Mouse (Mus musculus) limb, embryonic 13.5 days (tissue): Measurements from ENCODE around the gene Olfr763. TPM values are rescaled to one million over a fixed set of nuclear protein-coding genes. Genes with fewer than 3 reads are reported as not detected.
"Not testable (repeated sequence)": the region's sequence is repeated elsewhere in the genome, so short reads cannot be mapped to it uniquely, and the experiment has no call there.

Experiments
- ATAC-seq: fragments of 200-750 bp; cut with Nextera tagmentation; 2 replicates; pipeline ENCODE4 v1.8.0; 2017; ENCODE audit warnings: low read depth, moderate number of reproducible peaks, moderate TSS enrichment; ENCODE audit not compliant: low FRiP score
- H3K27ac ChIP-seq: fragments of 300-500 bp; sonication (generic); 2 replicates; pipeline ENCODE4 v1.5.1; 2015; ENCODE audit warnings: inconsistent platforms, mild to moderate bottlenecking, moderate library complexity
- H3K27me3 ChIP-seq: fragments of 300-500 bp; sonication (generic); 2 replicates; pipeline ENCODE4 v1.6.1; 2015; ENCODE audit warnings: mild to moderate bottlenecking, inconsistent platforms
- H3K36me3 ChIP-seq: fragments of 300-500 bp; sonication (generic); 2 replicates; pipeline ENCODE4 v1.6.1; 2015; ENCODE audit warnings: inconsistent platforms, mild to moderate bottlenecking, moderate library complexity
- H3K4me1 ChIP-seq: fragments of 300-500 bp; sonication (generic); 2 replicates; pipeline ENCODE4 v1.6.1; 2015; ENCODE audit warnings: inconsistent platforms
- H3K4me2 ChIP-seq: fragments of 300-500 bp; sonication (generic); replicated peaks from 2 replicates; pipeline ENCODE4 v1.6.1; 2015; ENCODE audit warnings: inconsistent platforms, mild to moderate bottlenecking, moderate library complexity
- H3K4me3 ChIP-seq: fragments of 300-500 bp; sonication (generic); 2 replicates; pipeline ENCODE4 v1.5.1; 2015; ENCODE audit warnings: moderate library complexity, mild to moderate bottlenecking, inconsistent platforms
- H3K9ac ChIP-seq: fragments of 300-500 bp; sonication (generic); 2 replicates; pipeline ENCODE4 v1.6.1; 2015; ENCODE audit warnings: mild to moderate bottlenecking, inconsistent platforms
- H3K9me3 ChIP-seq: fragments of 300-500 bp; sonication (generic); 2 replicates; pipeline ENCODE4 v1.6.1; 2016; ENCODE audit warnings: inconsistent platforms
- WGBS: fragments of 180-500 bp; shearing (Covaris S2); methylation state at CpG from one replicate; pipeline ENCODE4 v1.1.7; 2015; 5-methylcytosine and 5-hydroxymethylcytosine counted together
- polyA plus RNA-seq: library from polyadenylated mRNA; unstranded; fragments of >200 nt; fragmentation: Nextera tagmentation; extraction: Ambion mirVana; gene quantifications from 2 replicates; pipeline ENCODE4 v1.2.1, GENCODE M21; 2015

Gene Olfr763
- polyA plus RNA-seq, 1 experiment from 2014 or later, result not detected

DNA sequence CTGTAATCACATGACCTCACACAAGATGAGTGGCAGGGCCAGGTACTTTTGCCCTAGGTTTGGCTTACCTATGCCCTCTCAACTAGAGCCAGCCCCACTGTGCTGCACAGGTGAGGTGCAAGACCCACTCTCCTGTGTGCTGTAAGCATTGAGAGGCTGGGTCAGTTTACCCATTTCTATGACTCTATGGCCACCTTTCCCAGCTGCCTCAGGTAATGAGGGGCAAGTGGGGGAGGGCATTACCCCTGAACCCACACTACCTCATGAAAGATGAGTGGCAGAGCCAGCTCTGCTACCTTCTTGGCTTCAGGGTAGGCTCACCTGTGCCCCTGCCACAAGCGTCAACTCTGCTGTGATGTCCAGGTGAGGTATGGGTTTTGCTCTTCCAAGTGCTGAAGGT lies 14.8 kb upstream of the Olfr763 start:
- Histone ChIP-seq H3K4me1 (no peaks in the 10 kb centered on the region), H3K27ac (no peak overlapping the region), H3K4me2 (no peak overlapping the region), H3K36me3 (no peaks in the 10 kb centered on the region), H3K4me3 (no peak overlapping the region), H3K27me3 (no peaks in the 10 kb centered on the region), H3K9ac (no peak overlapping the region), H3K9me3 (no peaks in the 10 kb centered on the region)
- ATAC-seq, result no peak
- 91% methylated on average over 1 of the region's 1 CpGs for WGBS

- no peak for ATAC-seq
- H3K4me3 ChIP-seq, result no peak overlapping the region
- H3K27me3 ChIP-seq, result no peaks in the 10 kb centered on the region
- no peak overlapping the region for H3K27ac ChIP-seq
- H3K36me3 ChIP-seq, result no peaks in the 10 kb centered on the region
- WGBS, result 76% methylated on average over 4 of the region's 4 CpGs
- H3K4me2 ChIP-seq, result no peak overlapping the region
- H3K9ac ChIP-seq, result no peak overlapping the region
- no peaks in the 10 kb centered on the region for H3K9me3 ChIP-seq
- H3K4me1 ChIP-seq, result no peaks in the 10 kb centered on the region
Observed at GRCm38 (mm10) chr10:128996523-128997040, 14.0 kb upstream of the Olfr763 start.

DNA sequence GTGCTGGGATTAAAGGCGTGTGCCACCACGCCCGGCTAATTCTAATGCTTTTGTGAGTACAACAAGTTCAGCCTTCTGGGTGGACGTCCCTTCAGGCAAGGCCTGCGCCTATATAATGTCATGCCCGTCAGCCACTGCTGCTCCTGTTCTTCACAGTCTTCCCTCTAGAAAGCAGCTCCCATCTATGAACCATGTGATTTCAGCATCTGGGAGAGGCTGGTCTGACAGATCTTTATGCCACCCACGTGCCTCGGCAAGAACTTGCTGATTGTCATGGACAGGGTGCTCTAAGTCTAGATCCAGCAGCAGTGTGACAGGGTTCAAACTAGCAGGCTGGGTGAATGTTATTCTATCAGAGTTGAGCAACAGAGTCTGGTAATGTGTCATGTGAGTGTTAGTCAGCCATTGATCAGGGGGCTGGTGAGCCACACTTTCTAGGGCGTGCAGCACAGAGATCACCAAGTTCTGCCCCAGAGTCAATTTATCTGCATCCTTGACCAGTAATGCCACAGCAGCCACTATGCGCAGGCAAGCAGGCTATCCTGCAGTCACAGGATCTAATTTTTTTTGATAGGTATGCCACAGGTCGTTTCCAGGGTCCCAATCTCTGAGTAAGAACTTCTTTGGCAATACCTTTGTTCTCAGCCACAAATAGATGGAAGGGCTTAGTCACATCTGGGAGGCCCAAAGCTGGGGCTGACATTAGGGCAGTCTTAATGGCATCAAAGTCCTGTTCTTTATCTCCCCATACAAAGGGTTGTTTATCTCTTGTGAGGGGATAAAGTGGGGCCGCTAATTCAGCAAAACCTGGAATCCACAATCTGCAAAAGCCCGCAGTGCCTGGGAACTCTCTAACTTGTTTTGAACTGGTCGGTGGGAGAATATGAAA lies 6.3 kb upstream of the Olfr763 start:
- 78% methylated on average over 14 of the region's 14 CpGs for WGBS
- Histone ChIP-seq H3K4me3 (no peak overlapping the region), H3K4me1 (no peaks in the 10 kb centered on the region), H3K4me2 (no peak overlapping the region), H3K9me3 (peaks cover 8% of the 10 kb centered on the region; the same call in 1 of the 2 replicates), H3K36me3 (no peaks in the 10 kb centered on the region), H3K9ac (no peak overlapping the region), H3K27ac (no peak overlapping the region), H3K27me3 (no peaks in the 10 kb centered on the region)
- ATAC-seq, result no peak

DNA sequence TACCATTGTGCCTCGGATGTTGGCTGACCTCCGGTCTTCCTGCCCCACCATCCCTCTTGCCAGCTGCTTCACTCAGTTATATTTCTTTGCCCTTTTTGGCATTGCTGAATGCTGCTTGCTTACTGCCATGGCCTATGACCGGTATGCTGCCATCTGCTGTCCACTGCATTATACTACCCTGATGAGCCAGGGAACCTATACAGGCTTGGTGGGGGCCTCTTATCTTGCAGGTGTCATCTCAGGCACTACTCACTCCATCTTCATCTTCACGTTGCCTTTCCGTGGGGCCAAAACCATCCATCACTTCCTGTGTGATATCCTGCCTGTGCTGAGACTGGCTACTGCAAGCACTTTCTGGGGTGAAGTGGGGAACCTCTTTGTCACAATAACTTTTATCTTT lies 920 bp downstream of the Olfr763 start:
- H3K36me3 ChIP-seq, H3K27ac ChIP-seq, H3K27me3 ChIP-seq, H3K4me1 ChIP-seq, H3K9me3 ChIP-seq, H3K9ac ChIP-seq, ATAC-seq, H3K4me3 ChIP-seq, H3K4me2 ChIP-seq: not testable (repeated sequence)
- 81% methylated on average over 2 of the region's 5 CpGs for WGBS

DNA sequence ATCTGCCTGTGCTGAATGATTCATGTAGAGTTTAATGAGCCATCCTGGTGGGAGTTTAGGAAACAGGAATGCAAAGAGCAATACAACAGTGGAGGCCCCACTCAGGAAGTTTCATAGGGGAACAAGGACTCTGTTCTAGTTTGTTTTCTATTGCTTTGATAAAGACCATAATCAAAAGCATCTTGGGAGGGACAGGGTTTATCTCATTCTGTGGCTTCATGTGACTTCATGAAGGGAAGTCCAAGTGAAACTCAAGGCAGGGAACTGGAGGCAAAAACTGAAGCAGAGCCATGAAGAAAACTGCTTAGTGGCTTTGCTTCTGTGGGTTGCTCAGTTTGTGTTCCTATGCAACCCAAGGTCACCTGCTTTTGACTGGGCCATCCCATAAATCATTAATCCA lies 3.9 kb downstream of the Olfr763 start:
- H3K27ac ChIP-seq, result no peak overlapping the region
- no peaks in the 10 kb centered on the region for H3K36me3 ChIP-seq
- no peaks in the 10 kb centered on the region for H3K9me3 ChIP-seq
- H3K27me3 ChIP-seq, result no peaks in the 10 kb centered on the region
- no peaks in the 10 kb centered on the region for H3K4me1 ChIP-seq
- H3K9ac ChIP-seq, result no peak overlapping the region
- ATAC-seq, result no peak
- no peak overlapping the region for H3K4me3 ChIP-seq
- no peak overlapping the region for H3K4me2 ChIP-seq

- Histone ChIP-seq H3K9ac (no peak overlapping the region), H3K27me3 (no peaks in the 10 kb centered on the region), H3K4me2 (no peak overlapping the region), H3K4me1 (no peaks in the 10 kb centered on the region), H3K27ac (no peak overlapping the region), H3K4me3 (no peak overlapping the region), H3K9me3 (no peaks in the 10 kb centered on the region), H3K36me3 (no peaks in the 10 kb centered on the region)
- no peak; the same call in 1 of the 2 replicates for ATAC-seq
Observed at GRCm38 (mm10) chr10:129023319-129023718, 12.7 kb downstream of the Olfr763 start.

DNA sequence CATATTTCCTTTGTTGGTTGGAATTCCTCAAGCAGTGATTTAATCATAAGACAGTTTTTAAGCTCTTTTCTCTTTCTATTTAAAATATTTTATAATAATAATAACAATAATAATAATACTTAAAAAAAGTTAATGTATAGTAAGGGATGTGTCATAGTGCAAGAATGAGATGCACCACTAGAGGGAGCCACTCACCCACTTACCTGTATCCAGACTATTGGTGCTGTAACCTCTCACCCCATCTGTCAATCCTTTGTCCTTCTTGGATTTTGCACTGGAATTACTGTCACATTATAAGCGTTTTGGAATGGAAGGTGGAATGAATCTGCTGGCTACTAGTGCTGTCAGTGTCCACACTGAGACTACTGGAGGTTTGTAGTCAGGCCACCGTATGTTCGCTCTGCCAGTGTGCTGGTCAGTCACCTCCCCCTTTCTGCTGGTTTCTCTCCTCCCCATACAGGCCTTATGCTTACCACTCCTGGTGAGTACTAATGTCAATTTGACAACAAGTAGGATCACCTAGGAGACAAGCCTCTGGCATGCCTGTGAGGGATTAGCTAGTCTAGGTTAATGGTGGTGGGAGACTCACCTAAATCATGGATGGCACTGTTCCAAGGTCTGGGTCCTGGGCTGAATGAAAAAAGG lies 15.5 kb downstream of the Olfr763 start:
- H3K36me3 ChIP-seq, result no peaks in the 10 kb centered on the region
- no peak overlapping the region for H3K4me3 ChIP-seq
- peak; percentile 54; the same call in 1 of the 2 replicates for ATAC-seq
- no peak overlapping the region for H3K4me2 ChIP-seq
- no peaks in the 10 kb centered on the region for H3K4me1 ChIP-seq
- no peak overlapping the region for H3K27ac ChIP-seq
- H3K27me3 ChIP-seq, result no peaks in the 10 kb centered on the region
- 55% methylated on average over 3 of the region's 3 CpGs for WGBS
- H3K9ac ChIP-seq, result no peak overlapping the region
- H3K9me3 ChIP-seq, result no peaks in the 10 kb centered on the region

- Histone ChIP-seq H3K36me3 (no peaks in the 10 kb centered on the region), H3K4me3 (no peak overlapping the region), H3K4me1 (no peaks in the 10 kb centered on the region), H3K4me2 (no peak overlapping the region), H3K27me3 (no peaks in the 10 kb centered on the region), H3K9me3 (no peaks in the 10 kb centered on the region), H3K9ac (no peak overlapping the region), H3K27ac (no peak overlapping the region)
- WGBS, result 72% methylated on average over 2 of the region's 2 CpGs
- no peak for ATAC-seq
Observed at GRCm38 (mm10) chr10:129028343-129028742, 17.8 kb downstream of the Olfr763 start.

DNA sequence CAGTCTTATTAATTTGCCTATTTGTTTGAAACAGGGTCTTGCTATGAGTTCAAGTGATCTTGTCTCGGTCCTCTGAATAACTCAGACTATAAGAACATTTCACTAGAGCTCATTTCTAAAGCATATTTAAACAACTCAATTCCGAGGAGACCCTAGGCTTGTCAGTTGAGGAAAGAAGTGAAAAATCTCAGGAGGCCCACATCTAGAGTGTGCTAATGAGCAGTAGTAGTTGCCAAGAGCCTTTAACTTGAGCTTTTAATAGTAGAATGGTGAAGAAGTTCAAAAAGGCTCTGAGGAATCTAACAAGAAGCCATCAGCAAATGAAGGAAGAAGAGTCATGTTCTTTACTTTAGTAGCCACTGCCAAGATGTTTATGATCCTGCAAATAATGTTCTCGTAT lies 29.2 kb downstream of the Olfr763 start, which contains the start of gene Olfr764-ps1:
Gene Olfr764-ps1 (minus strand): TSS at position 101 of the 400 bp plus-strand sequence.
- 77% methylated on average over 3 of the region's 3 CpGs for WGBS
- Histone ChIP-seq H3K27me3 (no peaks in the 10 kb centered on the region), H3K36me3 (no peaks in the 10 kb centered on the region), H3K4me3 (no peak within 1 kb of the TSS), H3K4me1 (no peaks in the 10 kb centered on the region), H3K9me3 (no peaks in the 10 kb centered on the region), H3K9ac (no peak within 1 kb of the TSS), H3K4me2 (no peak within 1 kb of the TSS), H3K27ac (no peak within 1 kb of the TSS)
- no peak for ATAC-seq

- H3K9ac ChIP-seq, H3K4me1 ChIP-seq, H3K4me2 ChIP-seq, H3K27me3 ChIP-seq, H3K27ac ChIP-seq, H3K36me3 ChIP-seq, ATAC-seq, H3K9me3 ChIP-seq, H3K4me3 ChIP-seq: not testable (repeated sequence)
Observed at GRCm38 (mm10) chr10:129049898-129050297, 39.3 kb downstream of the Olfr763 start, which contains the start of gene Olfr765. TSS of gene Olfr765 (minus strand) at chr10:129049998.
